Mouse (Mus musculus): ENCODE results near the gene Sall4. TPM values are rescaled to one million over a fixed set of nuclear protein-coding genes. Genes with fewer than 3 reads are reported as not detected.

Sall4 gene
- 0.83 TPM in 1 of 2 replicates, not detected in the other for polyA plus RNA-seq (2012; rRNA removed; ENCODE audit: low replicate concordance)

GRCm38 (mm10) chr2:168767582-168767981 lies at the start of gene Sall4:
TSS of gene Sall4 (minus strand) at chr2:168767943.

GRCm38 (mm10) chr2:168742059-168742627 lies 25.6 kb downstream of the Sall4 start, which contains the start of gene Atp9a:
TSS of gene Atp9a (minus strand) at chr2:168742409.

Other genes with a start within 250 kb of the Sall4 start
- gene Nfatc2, start 166.3 kb downstream of the Sall4 start, polyA plus RNA-seq (2012; rRNA removed; ENCODE audit: low replicate concordance): 6.5 and 12.8 TPM in 2 replicates
- 102 and 111 TPM in 2 replicates for gene Atp9a, start 25.5 kb downstream of the Sall4 start, polyA plus RNA-seq (2012; rRNA removed; ENCODE audit: low replicate concordance)
- 22.6 and 35.2 TPM in 2 replicates for gene Zfp64, start 187.6 kb upstream of the Sall4 start, polyA plus RNA-seq (2012; rRNA removed; ENCODE audit: low replicate concordance)

All from mammary gland, adult 2 months (tissue).